Mouse (Mus musculus) liver, adult 2 months (tissue): ENCODE measurements around the gene Gabpa.

ENCODE experiments used
- CTCF ChIP-seq: fragments of 200-500 bp; IDR thresholded peaks from 2 replicates; pipeline ENCODE4 v1.5.1; 2011; ENCODE audit warnings: low read depth, low read length, control low read depth
- POLR2A ChIP-seq: fragments of 200-500 bp; IDR thresholded peaks from 2 replicates; pipeline ENCODE4 v1.6.1; 2011; ENCODE audit warnings: low read length, control low read depth; ENCODE audit not compliant: insufficient read depth; ENCODE audit errors: extremely low read depth

GRCm38 (mm10) chr16:84832736-84833135, 2.0 kb upstream of the Gabpa start:
- TF ChIP-seq POLR2A: no peak
- TF ChIP-seq CTCF: no peak
